Mouse (Mus musculus) layer of hippocampus, adult 18-20 months (tissue): ENCODE results near the gene Gucd1. TPM values are rescaled to one million over a fixed set of nuclear protein-coding genes. Genes with fewer than 3 reads are reported as not detected.

Experiments used
- total RNA-seq, 2 experiments: library from RNA; stranded (reverse); gene quantifications; 2 replicates each; pipeline ENCODE4 v1.2.3; 2021

Gene Gucd1
- total RNA-seq, 2 experiments from 2014 or later: 12.8 TPM

Other genes starting within 250 kb of the Gucd1 start
- 1 to 10 TPM; 1.7 to 1.8 TPM for gene Adora2a, start 201.1 kb downstream of the Gucd1 start, total RNA-seq
- under 1 TPM in 1 of 2 experiments, not detected in 1; 0.48 TPM for gene Upb1, start 116.9 kb downstream of the Gucd1 start, total RNA-seq
- 10 to 100 TPM; 63.1 to 67.3 TPM for gene Snrpd3, start 421 bp downstream of the Gucd1 start, total RNA-seq
- gene Lrrc75b, start 42.4 kb upstream of the Gucd1 start, total RNA-seq: 10 to 100 TPM; 10.3 to 12.9 TPM
- 1 to 10 TPM; 2.6 to 2.8 TPM for gene Ggt1, start 43.6 kb upstream of the Gucd1 start, total RNA-seq
- 1 to 10 TPM; 1.6 to 2.1 TPM for gene Ggt5, start 71.4 kb upstream of the Gucd1 start, total RNA-seq
- 1 to 10 TPM; 1.9 to 2.4 TPM for gene Susd2, start 126.0 kb upstream of the Gucd1 start, total RNA-seq
- 10 to 100 TPM; 56.4 to 66.3 TPM for gene Cabin1, start 246.4 kb upstream of the Gucd1 start, total RNA-seq